Mouse (Mus musculus): ENCODE results near the gene Rabl6. TPM values are rescaled to one million over a fixed set of nuclear protein-coding genes. Genes with fewer than 3 reads are reported as not detected.

Rabl6 gene
- polyA plus RNA-seq, 1 experiment from 2014 or later: 30.9 TPM

DNA sequence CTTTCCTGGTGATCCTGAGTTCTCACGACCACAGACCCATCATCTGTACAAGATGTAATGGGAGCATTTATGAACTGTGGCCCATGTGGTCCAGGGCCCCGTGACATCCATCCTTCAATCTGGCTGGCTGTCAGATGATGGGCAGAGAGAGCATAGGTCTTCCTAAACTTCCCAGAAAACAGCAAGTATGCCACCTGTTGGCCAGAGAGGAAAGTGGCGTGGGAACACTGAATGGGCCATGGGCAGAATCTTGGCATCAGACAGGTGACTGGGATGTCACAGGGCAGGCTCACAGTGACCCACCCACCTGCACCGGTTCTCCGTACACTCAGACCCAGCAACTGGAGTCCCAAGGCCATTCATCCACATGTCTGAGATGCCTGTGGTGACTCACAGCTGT, 57.1 kb downstream of the Rabl6 start:
- no peak overlapping the region for H3K4me2 ChIP-seq (replicated peaks; ENCODE audit: low read depth)
- no peaks in the 10 kb centered on the region for H3K36me3 ChIP-seq (ENCODE audit: control insufficient read depth, insufficient read depth, low read length)
- H3K27ac ChIP-seq (replicated peaks): no peak overlapping the region
- no peak for ATAC-seq (ENCODE audit: low FRiP score, low TSS enrichment)
- no peaks in the 10 kb centered on the region for H3K27me3 ChIP-seq (ENCODE audit: control insufficient read depth, insufficient read depth, low read length)
- H3K9ac ChIP-seq (ENCODE audit: low read length): no peak overlapping the region
- no peaks in the 10 kb centered on the region for H3K9me3 ChIP-seq (ENCODE audit: control insufficient read depth, low read length)
- peak; percentile 81 for TF ChIP-seq CTCF (IDR thresholded peaks at IDR 0.05; ENCODE audit: low read depth)
- no peak for TF ChIP-seq EP300 (optimal IDR thresholded peaks at IDR 0.05)
- H3K4me3 ChIP-seq (ENCODE audit: low read depth, low read length): no peak overlapping the region
- WGBS: 26% methylated on average over 5 of the region's 5 CpGs
- no peak for DNase-seq (ENCODE audit: low spot score)
- no peaks in the 10 kb centered on the region for H3K4me1 ChIP-seq (replicated peaks; ENCODE audit: control insufficient read depth, insufficient read depth)

DNA sequence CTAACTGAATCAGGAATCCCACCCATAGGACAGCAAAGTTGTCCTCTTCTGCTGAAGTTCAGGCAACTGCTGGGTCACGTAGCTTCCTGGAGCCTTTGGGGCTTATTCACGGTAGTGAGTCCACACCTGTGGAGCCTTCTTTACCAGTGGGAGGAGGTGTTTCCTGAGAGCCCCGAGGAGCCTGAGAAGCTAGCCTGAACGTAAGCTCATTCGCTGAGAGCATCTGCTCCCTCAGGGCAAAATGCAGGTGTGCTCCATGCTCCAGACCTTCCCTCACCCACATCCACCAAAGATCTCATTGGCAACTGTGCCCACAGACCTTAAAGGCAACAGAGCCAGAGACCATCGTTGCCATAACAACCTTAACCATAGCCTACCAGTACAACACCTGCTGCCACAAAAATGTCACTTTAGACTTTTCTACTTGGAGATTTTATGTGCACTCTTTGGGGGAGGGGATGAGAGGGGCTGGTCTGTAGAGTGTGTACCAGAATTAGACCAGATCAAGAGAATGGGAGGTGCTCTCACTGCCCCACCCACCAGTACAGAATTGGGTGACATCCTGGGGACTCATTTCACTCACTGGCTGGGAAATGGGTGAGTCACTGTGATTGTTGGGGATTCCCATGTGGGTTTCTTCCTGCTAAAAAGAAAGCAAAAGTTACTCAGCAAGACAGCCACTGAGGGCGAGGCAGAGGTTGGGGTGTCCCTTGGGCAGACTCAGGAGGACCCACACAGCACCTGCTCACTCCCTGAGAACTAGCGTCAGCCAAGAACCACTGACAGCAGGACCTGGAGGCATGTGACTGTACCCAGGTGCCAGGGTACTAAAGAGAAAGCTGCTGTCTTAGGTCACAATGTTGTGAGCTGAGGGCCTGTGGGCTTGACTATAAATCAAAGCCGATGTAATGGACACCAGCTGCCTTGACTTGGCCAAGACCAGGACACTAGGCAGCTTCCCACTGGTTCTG, 59.0 kb downstream of the Rabl6 start:
- no peaks in the 10 kb centered on the region for H3K9me3 ChIP-seq (ENCODE audit: control insufficient read depth, low read length)
- ATAC-seq (ENCODE audit: low FRiP score, low TSS enrichment): no peak
- WGBS: 62% methylated on average over 9 of the region's 9 CpGs
- no peaks in the 10 kb centered on the region for H3K27me3 ChIP-seq (ENCODE audit: control insufficient read depth, insufficient read depth, low read length)
- no peaks in the 10 kb centered on the region for H3K36me3 ChIP-seq (ENCODE audit: control insufficient read depth, insufficient read depth, low read length)
- H3K9ac ChIP-seq (ENCODE audit: low read length): no peak overlapping the region
- no peak overlapping the region for H3K27ac ChIP-seq (replicated peaks)
- no peak overlapping the region for H3K4me2 ChIP-seq (replicated peaks; ENCODE audit: low read depth)
- no peak for DNase-seq (ENCODE audit: low spot score)
- no peaks in the 10 kb centered on the region for H3K4me1 ChIP-seq (replicated peaks; ENCODE audit: control insufficient read depth, insufficient read depth)
- TF ChIP-seq EP300 (optimal IDR thresholded peaks at IDR 0.05): no peak
- no peak for TF ChIP-seq CTCF (IDR thresholded peaks at IDR 0.05; ENCODE audit: low read depth)
- H3K4me3 ChIP-seq (ENCODE audit: low read depth, low read length): no peak overlapping the region

DNA sequence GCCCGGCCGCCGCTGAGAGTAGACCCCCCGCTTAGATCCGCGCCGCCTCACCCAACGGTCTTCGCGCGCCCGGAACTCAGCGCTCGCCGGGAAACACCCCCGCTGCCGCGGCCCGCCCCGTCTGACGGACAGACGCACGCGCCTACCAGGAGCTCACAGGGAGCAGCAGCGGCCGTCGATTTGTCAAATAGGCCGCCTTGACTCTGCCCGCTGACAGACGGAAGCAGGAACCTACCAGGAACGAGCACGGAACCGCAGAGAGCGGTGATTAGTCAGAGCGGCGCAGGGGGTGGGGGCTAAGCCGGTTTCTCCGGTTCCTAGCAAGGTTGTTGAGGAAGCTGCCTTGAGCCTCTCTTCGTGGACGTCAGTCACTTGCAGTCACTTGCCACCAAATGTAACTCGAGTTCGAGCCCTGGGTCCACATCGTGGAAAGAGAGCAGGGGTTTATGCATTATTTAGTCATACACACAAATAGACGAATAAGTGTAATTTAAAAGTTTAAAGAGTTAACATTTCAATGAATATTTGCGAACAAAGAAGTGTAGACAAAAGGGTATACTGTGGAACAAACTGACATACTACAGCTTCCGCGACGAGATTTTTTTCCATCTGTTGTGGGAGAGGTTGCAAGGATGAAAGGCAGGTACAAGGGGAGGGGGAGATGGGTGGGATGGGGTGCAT, 61.4 kb downstream of the Rabl6 start, which contains the start of gene Traf2:
TSS of gene Traf2 (minus strand) at position 130 of the 681 bp plus-strand sequence.
- no peak for TF ChIP-seq CTCF (IDR thresholded peaks at IDR 0.05; ENCODE audit: low read depth)
- TF ChIP-seq EP300 (optimal IDR thresholded peaks at IDR 0.05): peak; percentile 86
- Histone ChIP-seq H3K9ac (ENCODE audit: low read length) (peak within 1 kb of the TSS; percentile 80), H3K4me3 (ENCODE audit: low read depth, low read length) (peak within 1 kb of the TSS; percentile 76), H3K9me3 (ENCODE audit: control insufficient read depth, low read length) (no peaks in the 10 kb centered on the region), H3K27ac (replicated peaks) (peak within 1 kb of the TSS; percentile 61), H3K36me3 (ENCODE audit: control insufficient read depth, insufficient read depth, low read length) (no peaks in the 10 kb centered on the region), H3K4me2 (replicated peaks; ENCODE audit: low read depth) (peak within 1 kb of the TSS; percentile 79), H3K4me1 (replicated peaks; ENCODE audit: control insufficient read depth, insufficient read depth) (no peaks in the 10 kb centered on the region), H3K27me3 (ENCODE audit: control insufficient read depth, insufficient read depth, low read length) (no peaks in the 10 kb centered on the region)
- DNase-seq (ENCODE audit: low spot score) (peak; percentile 99), ATAC-seq (ENCODE audit: low FRiP score, low TSS enrichment) (peak; percentile 100)
- WGBS: 2% methylated on average over 48 of the region's 48 CpGs

DNA sequence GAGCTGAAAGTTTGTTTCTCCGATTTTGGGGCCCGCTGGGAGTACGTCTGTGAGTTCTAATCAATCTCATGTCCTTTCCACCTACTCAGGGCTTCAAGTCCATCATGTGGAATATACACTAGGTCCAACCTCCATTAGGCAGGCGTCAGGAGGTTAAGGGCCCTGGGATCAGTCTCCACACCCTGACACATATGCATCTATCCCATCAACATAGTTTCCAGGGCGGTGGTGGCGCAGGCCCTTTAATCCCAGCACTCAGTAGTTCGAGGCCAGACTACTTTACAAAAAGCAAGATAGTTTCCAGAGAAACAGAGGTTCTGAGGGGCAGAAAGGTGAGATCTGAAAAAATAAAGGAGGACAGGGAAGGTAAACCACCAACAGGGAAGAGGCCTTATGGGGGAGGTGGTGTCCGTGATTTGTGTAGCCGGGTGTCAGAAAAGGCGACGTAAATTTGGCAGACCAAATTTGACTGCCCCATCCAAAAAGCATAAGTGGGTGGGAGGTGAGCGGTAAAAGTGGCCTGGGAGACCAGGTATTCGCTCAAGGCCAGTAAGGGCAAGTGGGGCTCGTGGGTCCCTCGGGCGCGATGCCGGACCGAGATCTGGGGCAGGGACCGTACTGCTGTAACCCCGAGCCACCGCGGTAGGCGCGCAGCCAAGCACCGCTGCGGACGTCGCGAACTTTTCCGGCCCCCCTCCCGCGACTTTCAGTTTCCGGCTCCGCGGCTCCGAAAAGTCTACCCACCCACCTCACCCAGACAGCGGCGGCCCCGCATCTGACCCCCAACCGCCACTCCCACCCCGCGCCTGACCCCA, 62.1 kb downstream of the Rabl6 start:
- Histone ChIP-seq H3K4me2 (replicated peaks; ENCODE audit: low read depth) (peak overlapping the region; percentile 79), H3K27ac (replicated peaks) (peak overlapping the region; percentile 61), H3K27me3 (ENCODE audit: control insufficient read depth, insufficient read depth, low read length) (no peaks in the 10 kb centered on the region), H3K4me1 (replicated peaks; ENCODE audit: control insufficient read depth, insufficient read depth) (no peaks in the 10 kb centered on the region), H3K9me3 (ENCODE audit: control insufficient read depth, low read length) (no peaks in the 10 kb centered on the region), H3K36me3 (ENCODE audit: control insufficient read depth, insufficient read depth, low read length) (no peaks in the 10 kb centered on the region), H3K4me3 (ENCODE audit: low read depth, low read length) (peak overlapping the region; percentile 76), H3K9ac (ENCODE audit: low read length) (peak overlapping the region; percentile 80)
- no peak for TF ChIP-seq CTCF (IDR thresholded peaks at IDR 0.05; ENCODE audit: low read depth)
- TF ChIP-seq EP300 (optimal IDR thresholded peaks at IDR 0.05): no peak
- WGBS: 5% methylated on average over 40 of the region's 43 CpGs
- ATAC-seq (ENCODE audit: low FRiP score, low TSS enrichment): peak; percentile 64
- DNase-seq (ENCODE audit: low spot score): no peak

DNA sequence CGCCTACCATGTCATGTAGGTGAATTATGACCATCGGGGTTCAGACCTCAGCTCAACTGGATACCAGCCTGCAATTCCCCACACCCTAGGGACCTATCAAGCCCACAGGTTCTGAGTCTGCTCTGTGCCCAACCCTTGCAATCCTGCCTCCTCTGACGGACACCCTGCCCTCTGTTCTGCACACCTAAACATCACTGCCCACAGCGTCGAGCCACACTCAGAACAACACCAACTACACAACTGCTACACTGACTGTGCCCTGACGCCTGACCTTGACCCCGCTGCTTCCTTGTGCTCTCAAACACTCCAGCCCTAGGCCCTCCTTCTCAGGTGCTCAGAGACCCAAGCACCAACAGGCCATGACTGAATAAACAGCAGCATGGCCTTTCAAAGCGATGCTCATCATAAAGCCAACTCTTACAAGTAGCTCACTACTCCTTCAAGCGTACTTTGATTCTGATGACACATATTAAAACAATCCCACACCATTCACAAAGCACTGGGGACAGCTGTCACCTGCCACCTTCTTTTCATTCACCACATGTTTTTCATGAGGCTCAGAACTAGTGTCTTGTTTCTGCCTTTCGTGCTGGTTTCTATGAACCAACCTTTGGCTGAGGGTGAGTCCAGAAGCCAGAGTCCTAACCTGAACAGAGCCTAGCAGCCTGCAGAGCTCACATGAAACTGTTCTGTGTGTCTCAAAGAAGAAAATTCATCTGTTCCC, 66.5 kb downstream of the Rabl6 start:
- Histone ChIP-seq H3K27ac (replicated peaks) (no peak overlapping the region), H3K9ac (ENCODE audit: low read length) (no peak overlapping the region), H3K4me3 (ENCODE audit: low read depth, low read length) (no peak overlapping the region), H3K4me2 (replicated peaks; ENCODE audit: low read depth) (no peak overlapping the region), H3K36me3 (ENCODE audit: control insufficient read depth, insufficient read depth, low read length) (0 out of 2 replicates have a peak, but pooled peaks cover 2% of the 10 kb centered on the region), H3K9me3 (ENCODE audit: control insufficient read depth, low read length) (no peaks in the 10 kb centered on the region), H3K4me1 (replicated peaks; ENCODE audit: control insufficient read depth, insufficient read depth) (no peaks in the 10 kb centered on the region), H3K27me3 (ENCODE audit: control insufficient read depth, insufficient read depth, low read length) (no peaks in the 10 kb centered on the region)
- WGBS: 75% methylated on average over 10 of the region's 10 CpGs
- TF ChIP-seq CTCF (IDR thresholded peaks at IDR 0.05; ENCODE audit: low read depth): no peak
- no peak for TF ChIP-seq EP300 (optimal IDR thresholded peaks at IDR 0.05)
- ATAC-seq (ENCODE audit: low FRiP score, low TSS enrichment) (no peak), DNase-seq (ENCODE audit: low spot score) (no peak)
